Mouse (Mus musculus): ENCODE measurements around the gene Rasa3.

DNA sequence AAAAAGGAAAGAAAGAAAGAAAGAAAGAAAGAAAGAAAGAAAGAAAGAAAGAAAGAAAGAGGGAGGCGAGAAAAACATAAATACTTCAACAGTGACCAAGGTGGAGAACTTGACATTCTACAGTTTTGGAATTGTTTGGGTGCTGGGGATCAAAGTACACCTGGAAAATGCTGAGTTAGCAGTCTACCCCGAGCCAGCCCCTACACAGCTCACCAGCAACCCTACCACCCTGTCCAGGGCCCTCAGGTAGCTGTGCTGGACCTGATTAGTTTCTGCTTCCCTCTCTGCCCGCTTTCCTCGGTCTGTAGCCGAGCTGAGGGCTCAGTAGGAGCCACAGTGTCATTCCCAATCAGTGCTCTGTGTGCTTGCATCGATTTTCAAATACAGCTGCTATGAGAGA is 157.1 kb downstream of the Rasa3 start:
- TF ChIP-seq CTCF (conservative IDR thresholded peaks at IDR 0.05; ENCODE audit: insufficient read depth, insufficient read length, low read depth, low read length) (no peak), POLR2A (IDR thresholded peaks at IDR 0.05; ENCODE audit: low read depth, low read length) (no peak)

All from kidney, adult 2 months (tissue).